Mouse (Mus musculus) lung, postnatal 14 days (tissue): ENCODE results near the gene Isyna1.

Experiments
- DNase-seq: peaks from one replicate; pipeline ENCODE4 v3.0.0; 2021

The Isyna1 gene

DNA sequence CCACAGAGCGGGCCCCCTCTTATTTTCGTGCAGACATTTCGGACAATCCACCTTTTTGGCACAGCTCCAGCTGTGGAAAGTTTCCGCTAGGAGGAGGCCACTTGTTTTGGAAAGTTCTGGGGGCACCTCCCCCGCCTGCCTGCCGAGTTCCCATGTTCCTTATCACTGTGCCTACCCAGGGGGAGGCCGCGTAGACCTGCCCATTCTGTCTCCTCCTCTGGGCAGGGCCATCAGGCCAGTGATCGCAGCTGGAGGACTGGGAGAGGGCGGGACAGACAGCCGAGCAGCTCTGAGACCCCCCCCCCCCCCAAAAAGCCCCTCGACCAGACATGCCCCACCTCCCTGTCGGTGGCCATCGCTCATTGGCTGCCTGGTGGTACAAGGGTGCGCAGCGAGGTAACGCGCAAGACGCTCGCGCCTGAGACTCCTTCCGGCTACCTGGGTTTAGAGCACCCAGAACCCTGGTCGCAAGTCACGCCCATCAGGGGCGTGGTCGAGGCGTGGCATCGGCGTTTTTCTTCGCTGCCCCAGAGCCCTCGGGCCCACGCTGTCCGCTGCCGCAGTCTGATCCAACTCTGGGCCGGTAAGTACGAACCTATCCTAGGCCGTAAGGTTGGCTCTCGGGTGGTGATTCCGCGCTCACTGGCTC is at the start of gene Isyna1:
Gene Isyna1 (plus strand): TSS at position 413 of the 649 bp plus-strand sequence.
- DNase-seq: peak; percentile 89

DNA sequence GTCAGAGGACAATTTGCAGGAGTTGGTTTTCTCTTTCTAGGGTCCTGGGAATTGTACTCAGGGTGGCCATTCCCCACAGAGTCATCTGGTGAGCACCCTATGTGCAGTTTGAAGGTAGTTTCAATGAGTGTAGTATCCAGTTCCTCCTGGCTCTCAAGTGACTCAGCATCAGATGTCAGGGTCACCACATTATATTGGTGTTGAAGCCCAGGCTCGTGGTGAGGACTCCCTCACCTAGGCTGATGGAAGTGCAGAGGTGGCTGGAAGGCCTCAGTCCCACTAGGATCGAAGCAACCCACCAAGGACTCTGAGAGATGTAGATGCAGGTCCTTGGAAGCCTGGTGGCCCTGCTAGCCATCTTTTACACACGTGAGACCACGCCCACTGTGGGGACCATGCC is 47.8 kb upstream of the Isyna1 start:
- no peak for DNase-seq

DNA sequence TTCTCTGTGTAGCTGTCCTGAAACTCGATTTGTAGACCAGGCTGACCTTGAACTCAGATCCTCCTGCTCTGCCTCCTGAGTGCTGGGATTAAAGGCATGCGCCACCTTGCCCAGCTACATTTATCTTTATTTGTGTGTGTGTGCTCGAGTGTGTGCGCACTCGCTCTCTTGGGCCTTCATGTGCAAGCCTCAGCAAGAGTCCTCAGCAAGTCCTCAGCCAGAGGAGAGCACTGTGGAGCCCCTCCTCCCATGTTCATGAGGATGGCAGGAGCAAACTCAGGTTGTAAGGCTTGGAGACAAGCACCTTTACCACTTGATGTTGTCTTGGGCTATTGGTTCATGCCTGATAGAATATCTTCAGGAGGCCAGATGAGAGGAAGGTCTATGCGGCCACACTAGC is 46.4 kb upstream of the Isyna1 start:
- DNase-seq: no peak

DNA sequence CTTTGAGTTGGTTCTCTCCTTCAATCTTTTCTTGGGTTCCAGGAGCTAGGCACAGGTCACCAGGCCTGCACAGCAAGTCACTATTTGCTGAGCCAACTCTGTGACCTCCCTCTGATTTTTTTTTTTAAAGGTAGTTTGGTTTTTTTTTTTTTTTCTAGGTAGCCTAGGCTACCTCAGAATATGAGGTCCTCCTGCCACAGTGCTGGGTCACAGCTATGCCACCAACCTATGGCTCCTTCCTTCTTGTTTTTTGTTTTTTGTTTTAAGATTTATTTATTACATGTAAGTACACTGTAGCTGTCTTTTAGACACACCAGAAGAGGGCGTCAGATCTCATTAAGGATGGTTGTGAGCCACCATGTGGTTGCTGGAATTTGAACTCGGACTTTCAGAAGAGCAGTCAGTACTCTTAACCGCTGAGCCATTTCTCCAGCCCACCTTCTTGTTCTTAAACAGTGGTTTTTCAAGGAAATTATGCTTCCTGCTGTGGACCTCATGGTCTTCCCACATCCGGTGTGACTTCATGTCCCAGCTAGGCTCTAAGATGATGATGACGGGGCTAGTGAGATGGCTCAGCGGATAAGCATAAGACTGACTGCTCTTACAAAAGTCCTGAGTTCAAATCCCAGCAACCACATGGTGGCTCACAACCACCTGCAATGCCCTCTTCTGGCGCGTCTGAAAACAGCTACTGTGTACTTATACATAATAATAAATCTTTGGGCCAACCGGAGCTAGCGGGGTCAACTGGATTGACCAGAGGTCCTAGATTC is 44.6 kb upstream of the Isyna1 start:
- DNase-seq: no peak

DNA sequence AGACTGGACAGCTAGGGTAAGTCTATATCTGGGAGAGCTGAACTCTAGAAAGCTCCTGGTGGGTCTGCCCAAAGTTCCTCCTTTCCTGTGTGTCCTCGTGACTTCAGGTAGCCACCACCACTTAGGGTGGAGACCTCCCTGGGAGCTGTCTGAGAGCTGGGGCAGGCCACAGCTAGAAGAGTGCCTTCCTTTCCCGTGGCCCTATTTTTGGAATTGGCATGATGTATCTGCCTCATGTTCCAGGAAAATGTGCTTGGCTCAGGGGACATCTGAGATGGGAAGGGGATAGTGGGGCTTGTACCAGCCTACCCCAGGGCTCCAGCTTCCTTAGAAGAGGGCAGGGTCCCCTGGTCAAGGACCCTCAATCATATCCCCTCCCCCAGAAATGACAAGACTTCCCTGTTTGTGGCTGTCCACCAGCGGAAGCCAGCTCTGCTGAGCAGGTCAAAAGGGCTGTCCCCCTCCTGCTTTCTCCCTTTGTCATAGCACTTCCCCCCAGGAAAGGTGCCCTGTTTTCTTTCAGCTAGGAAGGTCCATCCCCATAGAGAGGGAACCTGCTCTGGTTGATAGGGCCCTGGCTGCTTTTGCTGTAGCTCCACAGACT is 42.5 kb upstream of the Isyna1 start:
- no peak for DNase-seq

DNA sequence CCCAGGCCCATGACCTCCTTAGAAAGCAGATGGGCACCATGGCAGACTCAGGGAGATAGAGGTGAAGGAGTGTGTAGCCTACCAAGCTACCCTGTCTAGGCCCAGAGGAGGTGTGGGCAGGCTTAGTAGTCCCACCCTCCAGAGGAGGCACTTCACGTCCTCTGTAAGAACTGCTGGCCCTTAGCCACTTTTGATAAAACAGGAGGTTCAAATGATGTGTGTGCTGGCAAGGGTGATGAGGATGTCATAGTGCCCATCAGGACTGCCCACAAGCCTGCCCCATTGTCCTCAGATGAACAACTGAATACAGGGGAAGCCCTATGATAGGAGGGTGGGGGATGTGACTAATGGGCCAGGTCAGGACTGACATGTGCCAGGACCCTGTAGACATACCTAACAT is 41.3 kb upstream of the Isyna1 start:
- peak; percentile 40 for DNase-seq

DNA sequence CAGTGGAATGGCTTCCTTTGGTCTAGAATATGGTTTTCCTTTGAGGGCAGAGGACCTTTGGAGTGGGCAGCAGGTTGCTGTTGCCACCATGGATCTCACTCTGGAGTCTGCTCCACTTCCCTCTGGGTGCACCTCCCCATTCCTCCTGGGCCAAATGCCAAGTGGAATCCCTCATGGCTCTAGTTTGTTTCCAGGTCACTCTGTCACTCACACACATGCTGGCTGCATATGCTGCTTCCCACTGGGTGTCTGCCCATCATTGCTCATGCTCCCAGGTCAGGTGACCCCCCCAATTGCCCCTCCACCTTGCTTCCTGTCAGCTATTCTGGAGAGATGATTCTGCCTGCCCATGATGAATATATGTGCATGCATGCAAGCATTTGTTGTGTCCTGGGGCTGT is 40.4 kb upstream of the Isyna1 start:
- DNase-seq: peak; percentile 63

DNA sequence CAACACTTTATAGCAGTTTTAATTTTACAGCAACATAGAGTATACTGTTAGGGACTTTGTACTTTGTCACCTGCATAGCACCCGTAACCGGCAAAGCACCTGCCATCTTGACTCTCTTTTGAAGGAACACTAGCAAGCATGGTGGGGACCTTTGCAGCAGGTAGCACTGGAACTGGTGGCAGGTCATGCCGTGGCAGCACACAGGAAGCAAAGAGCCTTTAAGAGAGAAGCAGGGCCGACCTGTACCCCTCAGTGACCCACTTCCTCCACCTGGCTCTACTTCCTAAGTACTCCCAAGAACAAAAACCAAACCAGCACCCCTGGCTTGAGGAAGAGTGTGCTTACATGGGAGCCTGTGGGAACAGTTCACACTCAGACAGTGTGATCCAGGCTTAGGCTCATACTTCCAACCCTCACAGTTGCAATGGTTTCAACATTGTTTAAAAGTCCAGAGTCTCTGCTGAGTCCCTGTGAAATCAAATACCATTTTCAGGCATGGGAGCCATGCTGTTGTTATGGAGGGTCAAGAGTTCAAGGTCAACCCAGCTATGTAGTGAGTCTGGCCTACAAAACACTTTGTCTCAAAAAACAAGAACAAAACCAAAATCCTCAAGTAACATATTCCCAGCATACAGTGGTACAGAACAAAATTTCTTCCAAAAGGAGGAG is 39.0 kb upstream of the Isyna1 start:
- no peak for DNase-seq

DNA sequence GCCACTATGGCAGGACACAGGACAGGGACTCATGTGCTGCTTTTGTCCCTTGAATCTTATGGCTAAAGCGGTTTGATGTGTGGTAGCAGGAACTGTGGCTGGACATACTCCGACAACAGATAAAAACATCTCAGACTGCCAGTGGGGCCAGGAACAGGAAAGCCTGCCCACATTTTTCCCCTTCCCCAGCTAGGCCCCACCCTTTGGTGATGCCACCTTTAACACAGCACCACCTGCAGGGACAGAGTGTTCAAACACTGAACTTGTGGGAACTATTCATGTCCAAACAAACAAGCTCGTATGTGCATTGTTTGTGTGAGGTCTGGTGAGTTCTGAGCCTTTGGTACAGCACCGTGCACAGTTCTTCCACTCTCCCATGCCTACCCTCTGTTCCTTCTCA is 35.8 kb upstream of the Isyna1 start:
- DNase-seq: no peak

DNA sequence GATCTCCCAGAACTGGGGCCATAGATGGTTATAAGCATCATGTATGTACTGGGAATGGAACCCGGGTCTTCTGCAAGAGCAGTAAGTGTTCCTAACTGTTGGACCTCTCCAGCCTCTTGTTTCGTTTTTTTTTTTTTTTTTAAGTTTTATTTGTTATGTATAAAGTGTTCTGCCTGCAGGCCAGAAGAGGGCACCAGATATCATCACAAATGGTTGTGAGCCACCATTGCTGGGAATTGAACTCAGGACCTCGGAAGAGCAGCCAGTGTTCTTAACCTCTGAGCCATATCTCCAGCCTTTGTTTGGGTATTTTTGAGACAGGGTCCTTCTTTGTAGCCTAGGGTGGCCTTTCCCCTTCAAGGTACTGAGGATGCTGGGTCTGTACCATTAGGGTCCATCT is 35.2 kb upstream of the Isyna1 start:
- DNase-seq: no peak

DNA sequence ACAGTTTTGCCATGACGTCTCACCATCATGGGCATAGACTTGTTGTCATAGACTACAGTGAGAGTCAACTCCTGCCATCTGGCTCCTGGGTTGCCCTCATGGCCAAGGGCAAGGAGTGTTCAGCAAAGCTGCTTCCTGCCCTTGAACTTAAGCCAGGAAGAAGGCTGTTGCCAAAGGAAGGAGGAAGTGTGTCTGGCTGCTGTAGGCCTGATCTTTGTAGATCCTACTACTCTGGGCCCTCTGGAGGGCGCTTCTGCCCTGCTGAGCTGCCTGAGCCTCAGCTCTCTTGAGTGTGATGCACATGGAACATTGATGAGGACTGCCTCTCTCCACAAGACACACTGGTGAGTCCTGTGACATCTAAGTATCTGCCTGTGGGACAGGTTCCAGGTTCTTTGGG is 34.1 kb upstream of the Isyna1 start:
- DNase-seq: peak; percentile 73

DNA sequence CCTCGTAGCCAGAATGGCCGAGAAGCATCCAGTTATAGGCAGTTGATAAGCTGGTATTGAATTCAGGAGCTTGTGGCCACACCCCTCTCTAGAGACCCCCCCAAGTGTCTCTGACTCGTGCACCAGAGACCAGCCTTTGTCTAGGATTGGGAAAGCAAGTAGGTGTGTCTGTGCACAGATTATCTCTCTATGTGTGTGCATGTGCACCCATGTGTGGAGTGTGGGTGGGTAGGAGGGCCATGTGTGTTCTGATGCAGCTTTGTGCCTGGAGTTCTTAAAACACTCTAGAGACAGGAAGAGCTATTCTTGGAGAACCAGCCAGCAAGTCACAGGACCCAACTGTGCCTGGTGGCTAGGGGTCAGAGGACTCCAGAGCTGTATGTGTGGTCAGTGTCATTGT is 33.6 kb upstream of the Isyna1 start:
- DNase-seq: no peak

DNA sequence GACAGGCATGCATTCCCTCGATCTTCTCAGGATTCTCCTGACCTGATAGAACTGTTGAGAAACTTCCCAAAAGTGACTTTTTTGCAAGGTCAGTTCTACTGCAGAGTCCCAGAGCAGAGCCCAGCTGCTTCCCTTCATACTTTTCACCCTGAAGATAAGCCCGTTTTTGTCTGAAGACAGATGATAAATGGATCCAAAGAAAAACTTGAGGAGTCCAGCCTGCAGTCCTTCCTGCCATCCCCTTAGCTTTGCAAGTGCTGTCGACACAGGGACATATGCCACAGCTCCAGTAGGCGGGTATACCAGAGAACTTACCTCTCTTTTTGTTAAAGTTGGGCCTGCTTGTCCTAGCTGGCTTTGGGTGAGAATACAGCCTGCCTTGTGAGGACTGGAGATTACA is 32.8 kb upstream of the Isyna1 start:
- DNase-seq: no peak

DNA sequence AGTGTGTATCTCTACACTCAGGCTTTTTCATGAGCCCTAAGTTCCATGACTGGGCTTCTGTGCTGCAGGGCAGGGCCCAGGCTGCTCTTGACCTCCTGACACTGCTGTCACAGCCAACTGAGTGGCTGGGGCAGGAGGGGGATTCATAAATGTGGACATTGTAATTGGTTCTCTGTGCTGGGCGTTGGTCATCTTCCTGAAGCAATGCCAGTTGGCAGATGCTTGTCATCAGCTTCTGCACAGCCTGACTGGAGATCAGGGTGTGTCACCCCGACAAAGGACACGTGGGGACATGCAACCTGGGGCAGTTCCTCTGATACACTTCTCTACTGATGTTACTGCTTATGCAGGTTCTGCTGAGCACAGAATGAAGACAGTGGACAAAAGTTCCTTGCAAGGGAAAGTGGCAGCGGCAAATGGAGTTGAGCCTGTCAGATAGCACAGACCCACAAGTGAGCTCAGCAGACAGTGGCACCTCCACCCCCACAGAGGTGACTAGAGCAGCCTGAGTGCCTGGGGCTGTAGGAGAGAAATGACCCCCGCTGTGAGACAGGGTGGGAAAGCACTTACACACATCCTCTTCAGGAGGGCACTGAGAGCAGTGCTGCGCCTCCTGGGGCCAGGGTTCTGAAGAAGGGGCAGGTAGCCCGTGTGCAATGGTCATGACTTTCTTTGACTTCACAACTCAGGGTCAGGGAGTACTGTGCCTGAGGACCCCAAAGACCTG is 32.2 kb upstream of the Isyna1 start:
- DNase-seq: peak; percentile 74

DNA sequence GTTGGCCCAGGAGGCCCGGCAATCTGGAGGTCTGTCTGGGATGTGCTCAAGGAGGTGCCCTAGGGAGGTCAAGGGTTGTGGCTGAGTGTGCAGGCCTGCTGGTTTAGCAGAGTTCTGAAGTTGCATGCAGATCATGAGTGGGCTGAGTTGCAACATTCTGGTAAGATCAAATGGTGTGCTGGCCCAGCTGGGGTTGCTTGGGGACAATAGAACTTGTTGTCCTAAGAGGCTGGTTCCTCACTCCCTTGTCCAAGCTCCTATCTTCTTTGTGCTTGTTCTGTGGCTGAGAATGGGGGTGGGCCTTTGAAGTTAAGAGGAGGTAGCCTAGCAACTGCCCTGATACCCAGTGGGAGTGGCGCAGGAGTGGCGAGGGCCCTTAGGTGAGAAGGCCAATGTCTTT is 31.4 kb upstream of the Isyna1 start:
- peak; percentile 62 for DNase-seq

DNA sequence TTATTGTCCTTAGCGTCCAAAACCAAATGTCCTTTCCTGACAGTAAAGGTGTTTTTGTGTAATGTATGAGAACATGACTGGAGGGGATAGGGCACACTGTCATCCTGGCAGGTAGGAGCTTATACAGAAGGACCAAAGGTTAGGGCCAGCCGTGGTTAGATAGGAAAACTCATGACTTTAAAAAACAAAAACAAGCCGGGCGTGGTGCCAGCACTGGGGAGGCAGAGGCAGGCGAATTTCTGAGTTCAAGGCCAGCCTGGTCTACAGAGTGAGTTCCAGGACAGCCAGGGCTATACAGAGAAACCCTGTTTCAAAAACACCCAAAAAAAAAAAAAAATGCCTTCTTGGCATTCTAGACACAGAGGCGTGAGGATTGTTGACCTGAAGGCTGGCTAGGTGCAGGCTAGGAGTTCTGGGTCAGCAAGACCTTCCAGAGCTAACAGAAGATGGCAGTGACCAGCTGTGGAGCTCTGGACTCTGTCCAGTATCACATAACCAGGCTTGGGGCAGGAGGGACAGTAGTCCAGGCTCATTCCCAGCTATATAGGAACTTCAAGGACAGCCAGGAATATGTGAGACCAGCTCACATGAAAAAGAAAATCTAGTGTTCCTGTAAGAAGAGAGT is 30.3 kb upstream of the Isyna1 start:
- DNase-seq: no peak

DNA sequence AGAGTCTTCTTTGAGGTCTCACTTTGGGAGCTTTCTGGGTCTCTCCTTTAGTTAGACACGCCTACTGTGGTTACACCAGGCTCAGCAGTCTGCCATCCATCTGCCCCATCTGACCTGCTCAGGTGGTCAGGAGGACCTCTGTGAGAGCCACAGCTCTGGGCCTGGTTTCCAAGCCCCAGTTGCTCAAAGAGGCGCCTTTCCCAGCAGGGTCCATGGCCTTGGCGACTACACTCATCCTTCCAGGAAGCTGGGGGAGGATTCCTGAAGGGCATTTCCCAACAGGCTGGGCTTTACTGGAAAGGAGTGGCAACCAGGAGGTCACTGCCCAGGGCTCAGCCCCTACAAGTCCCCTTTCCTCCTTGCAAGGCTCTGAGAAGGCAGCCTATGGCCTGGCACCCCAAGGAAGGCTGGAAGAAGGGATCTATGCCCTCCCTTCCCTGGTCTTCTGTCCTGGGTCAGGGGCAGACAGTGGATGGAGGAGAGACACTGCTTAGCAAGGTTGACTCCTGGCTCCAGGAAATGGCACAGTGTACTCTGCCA is 29.4 kb upstream of the Isyna1 start:
- no peak for DNase-seq

DNA sequence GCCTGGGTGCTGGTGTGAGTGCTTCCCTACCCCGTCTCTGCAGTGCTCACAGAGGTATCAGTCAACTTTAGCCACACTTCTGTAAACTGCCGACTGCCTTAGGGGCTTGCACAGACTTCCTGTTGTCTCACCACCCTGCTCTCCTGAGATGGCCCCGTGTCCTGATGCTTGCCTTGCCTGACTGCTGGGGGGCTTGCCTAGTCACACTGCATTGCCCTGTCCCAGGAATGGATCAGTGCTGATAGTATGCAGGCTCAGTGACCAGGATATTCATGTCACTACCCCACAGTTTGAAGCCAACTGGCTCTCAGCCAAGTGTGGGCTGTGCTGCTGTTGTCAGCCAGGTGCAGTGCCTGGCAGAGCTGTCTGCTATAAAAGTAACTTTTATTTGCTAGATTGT is 28.6 kb upstream of the Isyna1 start:
- peak; percentile 45 for DNase-seq

DNA sequence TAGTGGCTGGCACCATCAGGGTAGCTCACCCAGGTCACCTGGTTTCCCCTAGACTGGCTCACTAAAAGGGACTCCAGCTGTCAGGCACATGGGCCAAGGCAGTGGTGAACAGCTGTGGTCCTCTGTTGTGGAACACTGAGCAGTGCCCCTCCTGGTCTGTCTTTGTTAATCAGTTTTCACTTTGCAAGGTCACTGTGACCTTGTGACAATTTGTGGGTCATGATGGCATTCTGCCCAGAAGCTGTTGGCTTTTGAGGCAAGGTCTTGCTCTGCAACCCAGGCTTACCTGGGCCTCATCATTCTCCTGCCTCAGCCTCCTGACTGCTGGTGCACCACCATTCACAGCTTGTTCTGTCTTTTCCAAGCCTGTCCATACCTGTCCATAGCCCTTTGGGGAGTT is 23.8 kb upstream of the Isyna1 start:
- no peak for DNase-seq

DNA sequence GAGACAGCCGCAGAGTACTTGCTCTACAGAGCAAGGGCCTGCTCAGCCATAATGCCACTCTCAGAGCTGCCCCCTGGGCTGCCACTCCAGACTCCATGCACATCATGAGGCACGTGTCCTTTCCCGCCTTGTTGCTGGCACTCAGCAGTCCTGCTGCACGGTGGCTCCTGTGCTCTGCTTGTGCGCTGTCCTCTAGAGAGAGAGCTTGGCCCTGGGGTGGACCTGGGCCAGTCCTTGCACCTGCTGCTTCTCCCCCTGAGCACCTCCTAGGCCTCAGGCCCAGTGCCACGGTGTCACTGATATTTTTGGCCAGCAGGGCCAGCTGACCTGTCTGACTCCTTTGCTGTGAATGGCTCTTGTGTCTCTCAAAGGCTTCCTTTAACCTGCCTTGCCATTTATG is 23.2 kb upstream of the Isyna1 start:
- no peak for DNase-seq

DNA sequence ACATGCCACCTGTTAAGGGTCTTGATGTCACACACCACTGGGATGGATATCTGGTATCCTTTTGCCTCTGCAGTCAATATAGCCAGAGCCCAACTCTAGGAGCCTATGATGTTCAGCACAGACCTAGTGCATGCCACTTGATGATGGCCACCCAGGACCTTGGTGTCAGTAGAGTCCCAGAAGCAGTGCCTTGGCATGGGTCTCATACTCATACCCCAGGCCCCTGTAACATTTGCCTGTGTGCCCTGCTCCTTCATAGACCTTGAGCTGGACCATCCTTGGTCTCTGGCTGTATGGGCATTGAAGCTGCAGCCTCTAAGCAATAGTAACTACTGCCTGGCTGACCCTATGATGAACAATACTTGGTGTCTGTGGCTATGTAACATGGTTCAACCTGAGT is 19.9 kb upstream of the Isyna1 start:
- DNase-seq: no peak

DNA sequence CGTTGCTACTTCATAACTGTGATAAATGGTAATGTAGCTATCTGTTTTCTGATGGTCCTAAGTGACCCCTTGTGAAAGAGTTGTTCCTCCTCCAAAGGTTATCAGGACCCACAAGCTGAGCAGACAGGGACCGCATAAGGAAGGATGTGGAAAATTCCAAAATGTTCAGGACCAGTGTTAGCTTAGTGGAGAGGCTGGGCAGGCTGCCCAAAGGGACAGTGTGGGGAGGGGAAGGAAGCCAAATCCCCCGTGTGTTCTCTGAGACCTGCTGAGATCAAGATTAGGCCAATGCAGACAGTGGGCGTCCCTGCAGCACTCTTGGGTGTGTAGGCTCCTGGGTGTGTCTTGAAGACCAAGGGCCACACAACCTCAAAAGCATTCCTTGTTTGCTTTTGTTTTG is 19.3 kb upstream of the Isyna1 start:
- peak; percentile 60 for DNase-seq
